Mouse (Mus musculus) adrenal gland, adult 2 months (tissue): ENCODE measurements around the gene Slc45a1. TPM values are rescaled to one million over a fixed set of nuclear protein-coding genes. Genes with fewer than 3 reads are reported as not detected.

Source experiments
- polyA plus RNA-seq: library from polyadenylated mRNA; depleted of rRNA; stranded (reverse); fragments of >200 nt; gene quantifications from 2 replicates; pipeline ENCODE4 v1.2.3, GENCODE M21; 2012; rRNA removed
- total RNA-seq, 2 experiments: library from RNA; stranded (reverse); gene quantifications; 2 replicates each; pipeline ENCODE4 v1.2.3; 2021

Slc45a1 gene
- total and polyA plus RNA-seq, 3 experiments: 0.37 to 0.73 (median 0.62) TPM

Other genes with a start within 250 kb of the Slc45a1 start
- gene Errfi1, start 201.7 kb upstream of the Slc45a1 start, total RNA-seq: 10 to 100 TPM; 41.7 to 49.8 TPM
- gene Errfi1, start 201.7 kb upstream of the Slc45a1 start, polyA plus RNA-seq: 12.1 and 12.6 TPM in 2 replicates